23 mouse cellular contexts compared by ENCODE assay signal in genomic region chr9:13867646-13868045, GRCm38 (mm10).
"Had no signal": no experiment of that assay in that cellular context is flagged by ENCODE, and none has a peak within 500 bp of the region (broad histone marks: within the 10 kb centered on the region; RNA-seq: fewer than 3 reads in every experiment).

No protein-coding gene starts in this region.

- ATAC-seq: hindbrain, postnatal 0 days; intestine, embryonic 16.5 days; liver, embryonic 12.5 days had no signal

- H3K4me2 ChIP-seq: heart, embryonic 12.5 days; hindbrain, embryonic 13.5 days; hindbrain, embryonic 15.5 days; kidney, embryonic 15.5 days; limb, embryonic 13.5 days; limb, embryonic 15.5 days; liver, embryonic 12.5 days had no signal

- H3K9ac ChIP-seq: heart, embryonic 12.5 days; hindbrain, embryonic 13.5 days; hindbrain, embryonic 15.5 days; kidney, embryonic 15.5 days; limb, embryonic 13.5 days; limb, embryonic 15.5 days; liver, embryonic 12.5 days; liver, embryonic 14.5 days had no signal

- H3K9me3 ChIP-seq: heart, embryonic 12.5 days; hindbrain, embryonic 13.5 days; hindbrain, embryonic 15.5 days; kidney, embryonic 15.5 days; limb, embryonic 13.5 days; limb, embryonic 15.5 days; liver, embryonic 12.5 days had no signal

- H3K36me3 ChIP-seq: heart, embryonic 12.5 days; hindbrain, embryonic 13.5 days; hindbrain, embryonic 15.5 days; kidney, embryonic 15.5 days; limb, embryonic 13.5 days; limb, embryonic 15.5 days; liver, embryonic 12.5 days had no signal

- H3K4me1 ChIP-seq: heart, embryonic 12.5 days; hindbrain, embryonic 13.5 days; hindbrain, embryonic 15.5 days; kidney, embryonic 15.5 days; limb, embryonic 13.5 days; limb, embryonic 15.5 days; liver, embryonic 12.5 days had no signal

- DNase-seq: gastrocnemius, postnatal 14 days; gastrocnemius, postnatal 36 days; heart, adult 2 months; heart, postnatal 10 days; kidney, adult 11 months; kidney, adult 2 months; kidney, adult 9 months; kidney, postnatal 14 days; kidney, postnatal 36 days; layer of hippocampus, adult 9-11 months; layer of hippocampus, postnatal 36 days; left cerebral cortex, postnatal 4 days had no signal

- H3K4me3 ChIP-seq: heart, adult 2 months; heart, embryonic 12.5 days; hindbrain, embryonic 13.5 days; hindbrain, embryonic 15.5 days; kidney, embryonic 15.5 days; limb, embryonic 13.5 days; limb, embryonic 15.5 days; liver, embryonic 12.5 days had no signal

- H3K27me3 ChIP-seq: heart, embryonic 12.5 days; hindbrain, embryonic 13.5 days; hindbrain, embryonic 15.5 days; kidney, embryonic 15.5 days; limb, embryonic 13.5 days; limb, embryonic 15.5 days; liver, embryonic 12.5 days had no signal

- H3K27ac ChIP-seq: heart, adult 2 months; hindbrain, embryonic 13.5 days; hindbrain, embryonic 15.5 days; hindbrain, postnatal 0 days; kidney, embryonic 15.5 days; kidney, postnatal 0 days; limb, embryonic 13.5 days; limb, embryonic 15.5 days; liver, embryonic 12.5 days; liver, embryonic 14.5 days had no signal
